Mouse (Mus musculus) E14TG2a.4 (cell line): ENCODE measurements around the gene Igsf21.

ENCODE experiments used
- CTCF ChIP-seq: conservative IDR thresholded peaks from 2 replicates; pipeline ENCODE4 v1.5.1; 2014; ENCODE audit warnings: low read length
- NANOG ChIP-seq: IDR thresholded peaks from 2 replicates; pipeline ENCODE4 v1.6.1; 2014; ENCODE audit warnings: borderline replicate concordance, low read length, mixed read lengths

- TF ChIP-seq CTCF = no peak
- TF ChIP-seq NANOG = no peak
Observed at GRCm38 (mm10) chr4:140094835-140095234, 151.7 kb downstream of the Igsf21 start.
